Mouse (Mus musculus) forebrain, embryonic 10.5 days (tissue): ENCODE results near the gene 1600002K03Rik. TPM values are rescaled to one million over a fixed set of nuclear protein-coding genes. Genes with fewer than 3 reads are reported as not detected.

Experiments
- DNase-seq: peaks from one replicate; pipeline ENCODE4 v3.0.0-alpha.2; 2017; ENCODE audit warnings: low spot score; ENCODE audit errors: extremely low spot score
- H3K27ac ChIP-seq: fragments of 300-500 bp; sonication (generic); 2 replicates; pipeline ENCODE4 v1.5.1; 2016; ENCODE audit warnings: mild to moderate bottlenecking
- H3K27me3 ChIP-seq: fragments of 300-500 bp; sonication (generic); 2 replicates; pipeline ENCODE4 v1.6.1; 2016; ENCODE audit warnings: mild to moderate bottlenecking; ENCODE audit not compliant: poor library complexity, severe bottlenecking
- H3K36me3 ChIP-seq: fragments of 300-500 bp; sonication (generic); replicated peaks from 2 replicates; pipeline ENCODE4 v1.6.1; 2016; ENCODE audit warnings: mild to moderate bottlenecking, moderate library complexity
- H3K4me1 ChIP-seq: fragments of 300-500 bp; sonication (generic); 2 replicates; pipeline ENCODE4 v1.6.1; 2016
- H3K4me3 ChIP-seq: fragments of 300-500 bp; sonication (generic); 2 replicates; pipeline ENCODE4 v1.5.1; 2016; ENCODE audit warnings: mild to moderate bottlenecking, moderate library complexity
- H3K9me3 ChIP-seq: fragments of 300-500 bp; sonication (generic); 2 replicates; pipeline ENCODE4 v1.6.1; 2016; ENCODE audit warnings: mild to moderate bottlenecking, moderate library complexity
- WGBS: fragments of 180-500 bp; shearing (Covaris S2); methylation state at CpG from one replicate; pipeline ENCODE4 v1.1.7; 2016; 5-methylcytosine and 5-hydroxymethylcytosine counted together
- polyA plus RNA-seq: library from polyadenylated mRNA; unstranded; fragments of >200 nt; fragmentation: Nextera tagmentation; extraction: Ambion mirVana; gene quantifications from 2 replicates; pipeline ENCODE4 v1.2.1, GENCODE M21; 2016

1600002K03Rik gene
- polyA plus RNA-seq, 1 experiment from 2014 or later: 10.7 TPM

DNA sequence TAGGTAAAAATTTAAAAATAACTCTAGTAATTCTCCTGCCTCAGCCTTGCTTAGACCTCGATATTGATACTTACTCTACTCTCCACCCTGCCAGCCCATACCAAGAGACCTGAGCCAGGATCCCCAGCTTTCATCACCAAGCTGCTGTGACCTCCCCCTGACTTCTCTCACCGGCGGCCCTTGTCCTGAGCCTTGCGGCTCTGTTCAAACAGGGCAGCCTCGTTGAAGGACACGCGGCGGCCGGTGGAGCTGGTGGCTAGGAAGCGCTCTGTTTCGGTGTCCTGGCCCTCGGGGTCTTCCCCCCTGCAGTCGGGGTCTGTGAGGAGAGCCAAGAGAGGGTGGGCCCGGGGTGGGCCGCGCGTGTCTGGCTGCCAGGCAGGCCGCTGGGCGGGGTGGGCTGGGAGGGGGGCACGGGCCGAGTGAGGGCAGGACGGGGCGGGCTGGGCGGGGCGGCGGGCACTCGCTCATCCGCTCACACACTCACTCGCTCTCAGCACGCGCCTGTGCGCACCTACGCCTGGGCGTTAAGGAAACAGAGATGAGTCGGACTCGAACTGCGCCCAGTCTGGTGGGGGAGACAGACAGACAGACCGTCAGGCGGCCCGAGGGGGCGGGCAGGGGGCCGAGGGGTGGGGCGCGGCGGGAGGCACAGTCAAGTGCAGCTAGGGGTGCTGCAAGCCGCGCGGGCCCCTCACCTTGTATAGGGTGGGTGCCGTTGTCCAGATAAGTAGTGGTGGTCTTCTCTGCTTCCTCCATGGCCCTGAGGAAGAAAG is 36.4 kb upstream of the 1600002K03Rik start:
- Histone ChIP-seq H3K9me3 (no peaks in the 10 kb centered on the region), H3K4me1 (peaks cover 70% of the 10 kb centered on the region), H3K27me3 (peaks cover 83% of the 10 kb centered on the region), H3K36me3 (peaks cover 54% of the 10 kb centered on the region), H3K27ac (peak overlapping the region; percentile 91), H3K4me3 (peak overlapping the region; percentile 67)
- WGBS: 14% methylated on average over 47 of the region's 49 CpGs
- DNase-seq: no peak

DNA sequence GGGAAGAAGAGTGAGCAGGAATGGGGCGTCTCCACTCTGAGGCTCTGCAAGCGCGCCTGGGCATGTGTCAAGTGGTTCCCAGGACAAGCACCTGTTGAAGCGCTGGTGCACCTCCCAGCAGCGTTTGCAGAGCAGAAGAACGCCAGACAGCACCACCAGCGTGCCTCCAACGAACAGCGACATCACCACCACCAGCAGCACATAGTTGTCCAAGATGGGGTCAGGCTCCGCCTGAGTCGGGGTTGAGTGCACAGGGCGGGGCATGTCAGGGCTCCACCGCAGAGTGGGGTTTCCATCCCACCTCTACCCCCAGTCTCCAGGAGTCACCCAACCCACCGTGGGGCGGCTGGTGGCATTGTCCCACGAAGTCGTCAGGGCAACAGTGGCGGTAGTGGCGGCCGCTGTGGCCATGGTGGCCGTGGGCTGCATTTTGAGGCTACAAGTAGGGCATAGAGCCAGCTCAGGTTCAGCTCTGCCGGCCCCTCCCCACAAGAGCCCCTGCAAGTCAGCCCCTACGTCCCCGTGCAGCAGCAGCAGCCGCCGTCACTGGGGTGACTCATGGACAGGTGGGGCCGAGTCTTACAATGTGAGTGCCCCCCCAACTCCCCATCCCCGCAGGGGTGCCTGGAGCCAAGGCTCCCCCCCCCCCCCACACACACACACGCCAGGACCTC is 35.7 kb upstream of the 1600002K03Rik start:
- Histone ChIP-seq H3K9me3 (no peaks in the 10 kb centered on the region), H3K4me1 (peaks cover 70% of the 10 kb centered on the region), H3K27me3 (peaks cover 76% of the 10 kb centered on the region), H3K27ac (peak overlapping the region; percentile 91), H3K36me3 (peaks cover 46% of the 10 kb centered on the region), H3K4me3 (peak overlapping the region; percentile 67)
- WGBS: 3% methylated on average over 29 of the region's 29 CpGs
- DNase-seq: peak; percentile 51

DNA sequence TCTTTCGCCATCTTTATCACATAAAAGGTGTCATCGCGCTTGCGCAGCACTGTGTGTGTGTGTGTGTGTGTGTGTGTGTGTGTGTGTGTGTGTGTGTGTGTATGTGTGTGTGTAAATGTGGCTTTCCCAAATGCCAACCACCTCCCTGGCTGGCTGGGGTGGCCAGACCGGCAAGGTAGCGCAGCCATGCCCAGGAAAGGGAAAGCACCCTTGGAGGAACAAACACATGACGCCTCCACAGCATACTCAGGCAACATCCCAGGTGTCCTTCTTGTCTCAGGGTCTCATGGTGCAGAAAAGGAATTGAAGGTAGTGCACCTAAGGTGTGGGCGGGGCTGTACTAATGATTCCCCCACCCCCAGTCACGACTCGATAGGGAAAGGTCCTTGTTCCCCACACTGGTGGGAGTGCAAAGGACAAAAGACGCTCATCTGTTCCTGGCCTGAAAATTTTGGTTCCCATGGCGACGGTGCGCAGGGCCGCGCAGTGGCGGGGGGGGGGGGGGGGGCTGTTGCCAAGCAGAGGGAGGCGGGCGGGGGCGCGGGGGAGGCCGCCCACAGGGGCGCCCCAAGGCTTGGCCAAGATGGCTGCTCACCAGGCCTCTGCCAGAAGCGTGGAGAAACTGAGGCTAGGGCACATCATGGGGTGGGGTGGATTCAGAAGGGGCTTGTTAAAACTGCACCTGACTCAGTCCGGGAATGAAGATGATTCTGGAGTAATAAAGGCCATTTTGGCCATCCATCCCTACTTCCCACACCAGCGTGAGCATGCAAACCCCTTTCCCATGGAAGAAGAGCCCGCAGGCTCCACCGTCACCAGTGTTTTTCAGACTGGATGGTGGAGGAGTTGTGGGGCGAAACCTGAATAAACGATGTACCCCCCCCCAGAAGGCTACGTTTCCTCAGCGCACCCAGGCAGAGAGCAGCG is 34.9 kb upstream of the 1600002K03Rik start:
- Histone ChIP-seq H3K4me3 (peak overlapping the region; percentile 67), H3K9me3 (no peaks in the 10 kb centered on the region), H3K27ac (peak overlapping the region; percentile 91), H3K27me3 (peaks cover 68% of the 10 kb centered on the region), H3K36me3 (peaks cover 38% of the 10 kb centered on the region), H3K4me1 (peaks cover 70% of the 10 kb centered on the region)
- WGBS: 2% methylated on average over 30 of the region's 33 CpGs
- DNase-seq: peak; percentile 53

GRCm38 (mm10) chr10:80138553-80139438 is 33.9 kb upstream of the 1600002K03Rik start, which contains the start of gene Atp5d:
Gene Atp5d, plus strand, starts transcription at chr10:80138632.
- Histone ChIP-seq H3K4me1 (peaks cover 74% of the 10 kb centered on the region), H3K36me3 (peaks cover 36% of the 10 kb centered on the region), H3K9me3 (no peaks in the 10 kb centered on the region), H3K4me3 (peak within 1 kb of the TSS; percentile 67), H3K27ac (peak within 1 kb of the TSS; percentile 91), H3K27me3 (peaks cover 59% of the 10 kb centered on the region)
- peak; percentile 64 for DNase-seq
- under 1% methylated on average over 93 of the region's 94 CpGs for WGBS

GRCm38 (mm10) chr10:80139439-80139775 is 33.3 kb upstream of the 1600002K03Rik start:
- 2% methylated on average over 9 of the region's 10 CpGs for WGBS
- peaks cover 78% of the 10 kb centered on the region for H3K4me1 ChIP-seq
- no peak for DNase-seq
- H3K4me3 ChIP-seq: peak overlapping the region; percentile 67
- H3K27ac ChIP-seq: peak overlapping the region; percentile 91
- H3K27me3 ChIP-seq: peaks cover 53% of the 10 kb centered on the region
- H3K9me3 ChIP-seq: no peaks in the 10 kb centered on the region
- peaks cover 36% of the 10 kb centered on the region for H3K36me3 ChIP-seq

DNA sequence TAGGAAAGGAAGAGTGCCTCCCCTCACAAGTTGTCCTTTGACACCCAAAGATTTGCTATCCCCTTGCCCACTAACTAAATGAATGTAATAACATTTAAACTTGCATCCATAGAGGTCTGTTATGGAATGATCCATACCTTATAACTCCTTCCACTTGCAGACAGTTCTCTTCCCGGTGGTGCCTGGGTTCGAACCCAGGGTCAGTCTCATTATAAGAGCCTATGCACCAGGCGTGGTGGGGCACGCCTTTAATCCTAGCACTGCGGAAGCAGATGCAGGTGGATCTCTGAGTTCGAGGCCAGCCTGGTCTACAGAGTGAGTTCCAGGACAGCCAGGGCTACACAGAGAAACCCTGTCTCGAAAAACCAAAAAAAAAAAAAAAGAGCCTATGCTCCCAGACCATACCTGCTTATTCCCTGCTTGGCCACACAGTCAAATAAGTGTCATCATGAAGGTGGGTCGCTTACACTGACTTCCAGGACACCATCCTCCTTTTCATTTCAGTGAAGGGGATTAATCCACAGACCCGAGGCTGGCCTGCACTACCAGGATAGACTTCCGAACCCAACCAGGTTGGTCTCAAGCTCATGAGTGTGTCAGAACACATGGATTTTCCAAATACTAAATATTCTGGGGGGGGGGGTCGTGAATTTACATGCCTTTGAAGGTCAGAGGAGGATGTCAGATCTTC is 32.6 kb upstream of the 1600002K03Rik start:
- peak overlapping the region; percentile 85; the same call in 1 of the 2 replicates for H3K27ac ChIP-seq
- peaks cover 36% of the 10 kb centered on the region for H3K36me3 ChIP-seq
- H3K27me3 ChIP-seq: peaks cover 45% of the 10 kb centered on the region
- DNase-seq: no peak
- peaks cover 85% of the 10 kb centered on the region for H3K4me1 ChIP-seq
- no peaks in the 10 kb centered on the region for H3K9me3 ChIP-seq
- peak overlapping the region; percentile 95 for H3K4me3 ChIP-seq
- WGBS: 73% methylated on average over 11 of the region's 11 CpGs

DNA sequence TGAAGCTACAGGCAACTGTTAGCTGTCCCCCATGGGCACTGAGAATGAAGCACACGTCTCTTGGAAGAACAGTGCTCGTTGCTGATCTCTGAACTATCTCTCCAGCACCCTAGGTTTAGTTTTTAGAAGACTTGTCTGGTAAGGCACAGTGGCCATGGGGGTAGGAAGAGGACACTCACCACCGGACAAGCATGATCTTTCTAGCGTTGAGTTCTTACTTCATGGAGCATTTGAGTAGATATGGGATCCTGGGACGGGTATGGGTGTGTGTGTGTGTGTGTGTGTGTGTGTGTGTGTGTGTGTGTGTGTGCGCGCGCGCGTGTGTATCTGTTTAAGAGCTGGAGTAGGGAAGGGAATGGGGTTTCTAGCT is 32.1 kb upstream of the 1600002K03Rik start, which contains the start of gene Cbarp:
TSS of gene Cbarp (minus strand) at position 170 of the 370 bp plus-strand sequence.
- peak within 1 kb of the TSS; percentile 85 for H3K27ac ChIP-seq
- WGBS: 75% methylated on average over 10 of the region's 10 CpGs
- H3K36me3 ChIP-seq: peaks cover 36% of the 10 kb centered on the region
- H3K9me3 ChIP-seq: no peaks in the 10 kb centered on the region
- H3K4me1 ChIP-seq: peaks cover 90% of the 10 kb centered on the region
- H3K27me3 ChIP-seq: peaks cover 40% of the 10 kb centered on the region
- H3K4me3 ChIP-seq: peak within 1 kb of the TSS; percentile 95
- no peak for DNase-seq

DNA sequence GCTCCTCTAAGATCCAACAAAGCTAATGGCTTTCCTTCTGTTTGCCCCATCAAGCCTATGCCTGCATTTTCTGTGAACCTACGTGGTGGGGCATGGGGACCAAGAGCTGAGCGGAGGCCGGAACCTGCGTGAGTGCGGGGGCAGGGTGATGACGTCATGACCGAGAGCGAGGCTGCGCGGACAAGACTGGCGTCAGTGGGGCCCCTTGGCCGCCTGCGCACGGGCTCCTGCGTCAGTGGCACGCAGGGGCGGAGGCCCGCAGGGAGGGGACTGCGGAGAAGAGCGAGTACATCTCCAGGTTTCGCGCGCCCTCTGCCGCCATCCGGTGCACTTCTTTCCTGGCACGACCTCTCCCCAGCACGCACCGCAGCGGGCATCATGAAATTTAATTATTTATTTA is 31.5 kb upstream of the 1600002K03Rik start:
- Histone ChIP-seq H3K9me3 (no peaks in the 10 kb centered on the region), H3K4me3 (peak overlapping the region; percentile 95), H3K4me1 (peaks cover 92% of the 10 kb centered on the region), H3K36me3 (peaks cover 36% of the 10 kb centered on the region), H3K27me3 (peaks cover 34% of the 10 kb centered on the region), H3K27ac (peak overlapping the region; percentile 85)
- DNase-seq: peak; percentile 92
- under 1% methylated on average over 29 of the region's 29 CpGs for WGBS

DNA sequence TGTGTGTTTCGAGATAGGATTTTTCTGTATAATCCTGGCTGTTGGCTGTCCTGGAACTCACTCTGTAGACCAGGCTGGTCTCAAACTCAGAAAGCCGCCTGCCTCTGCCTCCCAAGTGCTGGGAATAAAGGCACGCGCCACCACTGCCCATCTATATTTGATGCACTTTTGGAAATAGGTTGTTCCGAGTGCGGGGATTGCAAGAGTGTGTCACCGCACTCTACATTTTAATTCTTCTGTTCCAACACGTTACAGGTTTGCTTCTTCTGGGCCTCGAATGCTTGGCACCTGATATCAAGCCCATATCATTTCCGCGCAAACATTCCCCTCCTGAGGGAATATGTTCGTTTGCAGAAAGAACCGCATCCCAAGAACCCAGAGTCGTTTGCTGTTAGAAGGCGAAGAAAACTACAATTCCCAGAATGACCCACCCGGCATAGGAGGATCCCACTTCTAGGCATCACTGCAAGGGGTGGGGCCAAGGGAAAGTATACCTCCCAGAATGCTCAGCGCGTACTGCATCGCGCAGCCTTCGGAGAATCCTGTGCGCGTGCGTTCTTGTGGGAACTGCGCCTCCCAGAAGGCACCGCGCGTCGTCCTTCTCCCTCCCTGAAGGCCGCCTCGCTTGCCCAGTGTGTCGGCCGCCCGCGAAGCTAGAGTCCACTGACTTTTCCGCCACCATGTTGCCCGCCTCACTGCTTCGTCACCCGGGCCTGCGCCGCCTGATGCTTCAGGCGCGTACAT is 30.8 kb upstream of the 1600002K03Rik start:
- under 1% methylated on average over 43 of the region's 43 CpGs for WGBS
- Histone ChIP-seq H3K4me1 (peaks cover 92% of the 10 kb centered on the region), H3K4me3 (peak overlapping the region; percentile 95), H3K9me3 (no peaks in the 10 kb centered on the region), H3K36me3 (peaks cover 38% of the 10 kb centered on the region), H3K27me3 (peaks cover 27% of the 10 kb centered on the region), H3K27ac (peak overlapping the region; percentile 89)
- DNase-seq: peak; percentile 93

GRCm38 (mm10) chr10:80142530-80142925 is 30.2 kb upstream of the 1600002K03Rik start:
- no peaks in the 10 kb centered on the region for H3K9me3 ChIP-seq
- peaks cover 21% of the 10 kb centered on the region for H3K27me3 ChIP-seq
- peak overlapping the region; percentile 89 for H3K27ac ChIP-seq
- H3K36me3 ChIP-seq: peaks cover 41% of the 10 kb centered on the region
- DNase-seq: no peak
- peak overlapping the region; percentile 95 for H3K4me3 ChIP-seq
- H3K4me1 ChIP-seq: peaks cover 92% of the 10 kb centered on the region
- under 1% methylated on average over 15 of the region's 15 CpGs for WGBS

- no peak for DNase-seq
- peaks cover 41% of the 10 kb centered on the region for H3K36me3 ChIP-seq
- H3K9me3 ChIP-seq: no peaks in the 10 kb centered on the region
- peaks cover 10% of the 10 kb centered on the region; the same call in 1 of the 2 replicates for H3K27me3 ChIP-seq
- WGBS: 95% methylated on average over 7 of the region's 7 CpGs
- peaks cover 92% of the 10 kb centered on the region for H3K4me1 ChIP-seq
- H3K27ac ChIP-seq: no peak overlapping the region
- peak overlapping the region; percentile 95; the same call in 1 of the 2 replicates for H3K4me3 ChIP-seq
These were observed 29.1 kb upstream of the 1600002K03Rik start for GRCm38 (mm10) chr10:80143664-80144063.
